Mouse (Mus musculus) heart, postnatal 4 days (tissue): ENCODE measurements around the gene Sun5. TPM values are rescaled to one million over a fixed set of nuclear protein-coding genes. Genes with fewer than 3 reads are reported as not detected.
A peak's percentile ranks its signal among the peaks of the same experiment; 100 is the strongest.
"Not testable (repeated sequence)": the region's sequence is repeated elsewhere in the genome, so short reads cannot be mapped to it uniquely, and the experiment has no call there.

Source experiments
- DNase-seq: peaks from one replicate; pipeline ENCODE4 v3.0.0; 2021
- total RNA-seq, 2 experiments: library from RNA; stranded (reverse); gene quantifications; 2 replicates each; pipeline ENCODE4 v1.2.3; 2021

Gene Sun5
- not detected for total RNA-seq

- DNase-seq, result no peak
These were observed at the start of gene Sun5 for GRCm38 (mm10) chr2:153870984-153871383. Gene Sun5 (minus strand): TSS chr2:153871084.

DNA sequence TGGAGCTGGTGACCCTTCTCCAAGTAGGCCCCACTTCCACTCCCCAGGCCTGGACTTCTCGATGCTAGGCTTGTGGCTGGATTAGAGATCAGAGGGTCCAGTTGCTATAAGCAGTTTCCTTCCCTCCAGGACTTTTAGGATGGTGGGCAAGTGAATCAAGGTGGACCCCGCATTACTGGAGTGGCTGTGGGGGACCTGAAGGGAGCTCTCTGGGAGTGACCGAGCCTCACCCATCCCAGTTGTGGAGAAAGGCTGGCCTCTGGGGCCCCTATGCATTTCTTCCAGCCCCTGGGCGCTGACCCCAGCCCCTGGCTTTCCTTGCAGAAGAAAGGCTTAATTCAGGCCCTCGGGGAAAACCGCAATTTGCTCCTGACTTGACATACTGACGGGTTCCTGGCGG, 47.0 kb upstream of the Sun5 start, which contains the start of gene Bpifb3:
Bpifb3 (plus strand) TSS at position 301 of the 400 bp plus-strand sequence.
- no peak for DNase-seq

GRCm38 (mm10) chr2:153914151-153914550, 43.3 kb upstream of the Sun5 start:
- DNase-seq, result peak; percentile 64

GRCm38 (mm10) chr2:153906626-153907025, 35.7 kb upstream of the Sun5 start:
- no peak for DNase-seq

GRCm38 (mm10) chr2:153902726-153903125, 31.8 kb upstream of the Sun5 start:
- no peak for DNase-seq

DNA sequence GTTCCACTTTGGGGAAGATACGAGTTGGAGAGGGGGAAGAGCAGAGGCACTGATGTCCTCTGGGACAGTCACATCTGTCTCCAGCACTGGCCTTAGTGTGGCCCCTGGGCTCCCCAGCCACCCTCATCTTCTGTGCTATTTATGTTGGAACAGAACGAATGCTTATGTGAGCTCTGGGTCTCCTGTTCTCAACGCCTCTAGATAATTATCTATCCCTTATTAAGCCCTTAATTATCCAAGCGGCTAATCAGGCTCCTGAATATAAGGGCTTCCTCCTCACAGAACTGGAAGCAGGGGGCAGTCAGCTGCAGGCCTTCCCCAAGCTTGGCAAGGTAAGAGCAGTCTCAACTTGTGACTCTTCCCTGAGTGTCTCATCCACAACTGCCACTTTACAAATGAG, 29.2 kb upstream of the Sun5 start, which contains the start of gene Bpifb6:
Bpifb6 (plus strand) TSS at position 301 of the 400 bp plus-strand sequence.
- no peak for DNase-seq

DNA sequence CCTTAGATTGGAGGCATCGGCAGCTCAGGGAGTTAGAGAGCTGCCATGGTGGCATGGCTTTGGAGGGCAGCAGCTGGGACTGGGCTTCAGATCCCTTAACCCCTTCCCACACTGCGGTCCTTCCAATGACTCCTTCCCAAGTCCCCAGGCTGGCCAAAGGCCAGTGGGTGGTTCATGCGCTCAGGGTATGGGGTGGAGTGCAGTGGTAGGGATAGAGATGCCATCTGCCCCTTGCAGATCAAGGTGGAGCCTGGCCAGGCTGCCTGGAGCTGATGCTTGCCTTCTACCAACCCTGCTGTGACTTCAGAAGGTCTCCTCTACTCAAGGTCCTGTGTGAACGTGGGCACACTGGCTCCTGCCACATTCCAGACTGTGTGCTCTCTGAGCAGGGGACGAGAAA, 28.2 kb upstream of the Sun5 start:
- DNase-seq, result no peak

- DNase-seq, result no peak
These were observed 3.9 kb upstream of the Sun5 start, which contains the start of gene Bpifb2 for GRCm38 (mm10) chr2:153874745-153875144. Gene Bpifb2 (plus strand): TSS chr2:153875045.

GRCm38 (mm10) chr2:153861960-153862359, 8.9 kb downstream of the Sun5 start:
- no peak for DNase-seq

GRCm38 (mm10) chr2:153860715-153861114, 10.2 kb downstream of the Sun5 start:
- no peak for DNase-seq

DNA sequence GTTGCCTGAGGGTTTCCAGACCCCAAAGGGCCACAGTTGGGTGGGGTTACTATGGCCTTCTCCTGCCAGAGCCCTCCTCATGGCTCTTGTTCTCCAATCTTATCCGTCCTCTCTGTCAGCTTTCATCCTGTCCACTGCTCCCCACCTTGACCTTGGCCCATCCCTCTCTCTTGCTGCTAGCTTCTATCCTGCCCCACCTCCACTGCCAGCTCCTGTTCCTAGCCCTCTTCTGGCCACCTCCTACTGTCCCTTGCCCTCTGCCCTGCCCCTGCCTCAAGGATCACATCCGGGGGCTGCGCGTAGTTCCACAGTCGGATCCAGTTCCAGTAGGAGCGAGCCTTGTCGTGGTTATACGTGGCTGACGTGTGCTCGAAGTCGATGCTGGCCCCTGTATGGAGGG, 10.6 kb downstream of the Sun5 start:
- no peak for DNase-seq

DNA sequence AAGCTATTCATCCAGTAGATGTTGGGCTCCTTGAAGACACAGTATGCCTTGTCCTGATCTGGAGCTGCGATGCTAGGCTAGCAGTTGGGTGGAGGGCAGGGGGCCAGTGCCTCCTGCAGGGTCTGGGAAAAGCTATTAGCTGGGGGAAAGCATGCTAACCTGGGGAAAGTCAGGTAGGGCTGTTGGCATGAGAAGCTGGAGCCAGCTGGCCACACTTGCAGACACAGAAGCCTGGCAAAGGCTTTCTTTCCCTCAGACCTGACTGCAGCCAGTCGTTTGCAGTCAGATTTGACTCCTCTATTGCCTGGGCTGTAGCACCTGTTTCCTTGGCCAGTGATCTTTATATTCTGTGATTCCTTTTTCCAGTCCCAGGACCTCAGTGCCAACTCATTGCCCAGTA, 11.3 kb downstream of the Sun5 start:
- no peak for DNase-seq

GRCm38 (mm10) chr2:153853544-153853943, 17.3 kb downstream of the Sun5 start:
- no peak for DNase-seq

- DNase-seq, result peak; percentile 74
These were observed 19.9 kb downstream of the Sun5 start for GRCm38 (mm10) chr2:153851030-153851360.

GRCm38 (mm10) chr2:153850351-153851029, 20.4 kb downstream of the Sun5 start:
- DNase-seq, result no peak

DNA sequence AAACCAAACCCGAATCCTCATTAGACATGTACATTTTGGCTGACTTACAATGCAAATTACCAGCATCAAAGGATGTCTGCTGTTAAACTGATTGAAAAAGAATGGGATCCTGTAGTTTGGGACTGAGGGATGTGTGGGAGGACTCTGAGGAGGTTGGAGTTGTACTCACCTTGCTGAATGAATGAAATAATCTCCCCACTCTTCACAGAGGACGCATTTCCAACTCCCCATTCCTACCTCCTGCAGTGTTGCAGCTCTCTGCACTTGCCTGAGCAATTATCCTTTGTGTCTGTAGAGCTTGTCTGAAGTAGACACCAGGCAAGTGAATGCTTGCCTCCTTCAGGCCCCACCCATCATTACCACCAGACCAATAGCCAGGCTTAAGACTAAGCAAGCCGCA, 22.5 kb downstream of the Sun5 start:
- DNase-seq, result no peak

- DNase-seq, result no peak
These were observed 28.0 kb downstream of the Sun5 start for GRCm38 (mm10) chr2:153842854-153843253.

DNA sequence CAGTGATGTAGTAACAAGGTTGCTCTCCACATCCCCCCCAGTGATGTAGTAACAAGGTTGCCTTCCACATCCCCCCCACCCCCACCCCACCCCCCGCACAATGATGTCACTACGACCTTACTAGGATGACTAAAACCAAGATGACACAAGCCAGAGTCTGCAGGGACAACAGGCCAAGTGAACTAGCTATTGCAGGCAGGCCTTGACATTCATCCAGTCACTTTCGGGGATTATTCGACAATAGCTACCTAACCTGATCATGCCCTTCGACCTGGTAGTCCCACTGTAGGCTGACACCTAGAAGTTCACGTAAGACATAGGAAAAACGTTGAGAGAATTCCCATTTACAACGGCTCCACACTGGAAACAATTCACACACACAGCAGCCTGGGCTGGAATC, 37.6 kb downstream of the Sun5 start:
- DNase-seq, result no peak

DNA sequence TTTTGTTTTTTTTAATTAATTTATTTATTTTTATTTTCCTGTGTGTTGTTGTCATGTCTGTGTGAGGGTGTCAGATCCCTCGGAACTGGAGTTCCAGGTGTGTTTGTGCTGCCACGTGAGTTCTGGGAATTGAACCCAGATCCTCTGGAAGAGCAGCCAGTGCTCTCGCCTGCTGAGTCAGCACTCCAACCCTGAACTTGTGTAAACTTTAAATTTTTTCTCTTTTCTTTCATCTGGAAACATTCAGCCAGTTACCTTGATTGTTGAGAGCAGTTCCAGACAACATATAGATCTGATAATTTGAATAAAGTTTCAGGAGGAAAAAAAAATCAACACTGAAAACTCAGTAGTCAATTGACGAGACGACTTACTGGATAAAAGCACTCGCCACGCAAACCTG, 42.2 kb downstream of the Sun5 start:
- no peak for DNase-seq

GRCm38 (mm10) chr2:153827171-153827830, 43.6 kb downstream of the Sun5 start:
- no peak for DNase-seq

DNA sequence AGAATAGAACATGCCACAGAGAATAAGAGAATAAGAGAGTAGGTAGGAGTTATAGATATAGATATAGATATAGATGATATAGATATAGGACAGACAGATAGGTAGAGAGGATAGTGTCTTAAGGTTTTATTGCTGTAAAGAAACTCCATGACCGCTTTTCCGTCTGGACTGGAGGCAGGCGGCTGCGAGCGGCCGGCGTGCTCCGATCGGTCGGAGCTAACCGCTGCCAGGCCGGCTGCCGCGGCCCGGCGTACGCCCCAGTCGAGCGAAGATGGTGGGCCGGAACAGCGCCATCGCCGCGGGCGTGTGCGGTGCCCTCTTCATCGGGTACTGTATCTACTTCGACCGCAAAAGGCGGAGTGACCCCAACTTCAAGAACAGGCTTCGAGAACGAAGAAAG, 45.0 kb downstream of the Sun5 start:
- not testable (repeated sequence) for DNase-seq

- DNase-seq, result peak; percentile 56
These were observed 46.3 kb downstream of the Sun5 start for GRCm38 (mm10) chr2:153824593-153824992.

GRCm38 (mm10) chr2:153822005-153822543, 48.8 kb downstream of the Sun5 start:
- DNase-seq, result no peak

DNA sequence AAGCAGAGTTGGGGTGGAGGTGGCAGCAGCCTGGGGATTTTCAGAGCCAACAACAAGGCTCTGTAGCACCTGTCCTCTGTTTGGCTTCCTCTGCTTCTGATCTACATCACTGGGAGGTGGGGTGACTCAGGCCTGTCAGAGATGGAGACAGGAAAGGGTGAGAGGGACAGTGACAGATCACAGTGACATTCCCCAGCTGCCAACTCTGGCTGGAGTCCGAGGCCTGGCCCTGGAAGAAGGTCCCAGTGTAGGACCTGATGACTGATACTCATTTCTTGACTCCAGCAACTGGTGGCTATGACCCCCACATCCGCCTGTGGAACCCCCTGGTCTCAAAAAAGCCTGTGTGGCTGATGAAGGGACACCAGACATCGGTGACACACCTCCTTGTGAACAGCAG, 61.0 kb downstream of the Sun5 start:
- DNase-seq, result peak; percentile 12
